Mouse (Mus musculus) left cerebral cortex, adult 2 months (tissue): ENCODE measurements around the gene Svep1. TPM values are rescaled to one million over a fixed set of nuclear protein-coding genes. Genes with fewer than 3 reads are reported as not detected.

Experiments used
- DNase-seq, 2 experiments: peaks; one replicate each; pipeline ENCODE4 v3.0.0; 2021 to 2022; ENCODE audit warnings: low spot score in 2 of 2, mixed read lengths in 1 of 2; ENCODE audit errors: extremely low spot score in 1 of 2
- H3K27ac ChIP-seq: fragments of 200-600 bp; 2 replicates; pipeline ENCODE4 v1.8.1; 2022
- H3K4me3 ChIP-seq: fragments of 200-600 bp; 2 replicates; pipeline ENCODE4 v1.8.1; 2022
- CTCF ChIP-seq: fragments of 200-600 bp; IDR thresholded peaks from 2 replicates; pipeline ENCODE4 v1.8.1; 2022; ENCODE audit warnings: antibody characterized with exemption, mild to moderate bottlenecking, moderate library complexity
- intact Hi-C: fragments of 180-260 bp; cut with DNase I; formaldehyde crosslinking; loops from one replicate; pipeline ENCODE4 v1.15.1; 2025
- total RNA-seq, 2 experiments: library from RNA; stranded (reverse); gene quantifications; 2 replicates each; pipeline ENCODE4 v1.2.3; 2021

Gene Svep1
- total RNA-seq, 2 experiments from 2014 or later: 0.77 to 1.0 TPM

- Histone ChIP-seq H3K27ac (no peak overlapping the region), H3K4me3 (no peak overlapping the region)
- intact Hi-C loops: no loop called here
- TF ChIP-seq CTCF: no peak
- DNase-seq: no peak
Measured at GRCm38 (mm10) chr4:58072888-58073287, 133.8 kb downstream of the Svep1 start.

- Histone ChIP-seq H3K27ac (no peak overlapping the region), H3K4me3 (no peak overlapping the region)
- no peak for DNase-seq
- intact Hi-C loops: no loop called here
- no peak for TF ChIP-seq CTCF
Measured at GRCm38 (mm10) chr4:58068886-58069285, 137.8 kb downstream of the Svep1 start.

GRCm38 (mm10) chr4:58064721-58065120 lies 141.9 kb downstream of the Svep1 start:
- Histone ChIP-seq H3K27ac (no peak overlapping the region), H3K4me3 (no peak overlapping the region)
- intact Hi-C loops: no loop called here
- no peak for TF ChIP-seq CTCF
- no peak for DNase-seq

- no peak for DNase-seq
- no peak for TF ChIP-seq CTCF
- Histone ChIP-seq H3K27ac (no peak overlapping the region), H3K4me3 (no peak overlapping the region)
- intact Hi-C loops: no loop called here
Measured at GRCm38 (mm10) chr4:58062933-58063332, 143.7 kb downstream of the Svep1 start.

- intact Hi-C loops: no loop called here
- DNase-seq: no peak
- H3K27ac ChIP-seq: no peak overlapping the region
- no peak for TF ChIP-seq CTCF
- H3K4me3 ChIP-seq: no peak overlapping the region
Measured at GRCm38 (mm10) chr4:58055653-58056052, 151.0 kb downstream of the Svep1 start.

- no peak for DNase-seq
- H3K27ac ChIP-seq: no peak overlapping the region
- intact Hi-C loops: no loop called here
- no peak for TF ChIP-seq CTCF
- H3K4me3 ChIP-seq: no peak overlapping the region
Measured at GRCm38 (mm10) chr4:58054441-58054840, 152.2 kb downstream of the Svep1 start.

GRCm38 (mm10) chr4:58050746-58051145 lies 155.9 kb downstream of the Svep1 start:
- no peak for TF ChIP-seq CTCF
- no peak for DNase-seq
- no peak overlapping the region for H3K27ac ChIP-seq
- intact Hi-C loops: no loop called here
- H3K4me3 ChIP-seq: no peak overlapping the region

- DNase-seq: no peak
- intact Hi-C loops: no loop called here
- H3K4me3 ChIP-seq: no peak overlapping the region
- no peak overlapping the region for H3K27ac ChIP-seq
- no peak for TF ChIP-seq CTCF
Measured at GRCm38 (mm10) chr4:58050276-58050675, 156.4 kb downstream of the Svep1 start.

- H3K4me3 ChIP-seq: no peak overlapping the region
- intact Hi-C loops: no loop called here
- no peak overlapping the region for H3K27ac ChIP-seq
- no peak for DNase-seq
- no peak for TF ChIP-seq CTCF
Measured at GRCm38 (mm10) chr4:58044833-58045232, 161.8 kb downstream of the Svep1 start.

- Histone ChIP-seq H3K27ac (no peak overlapping the region), H3K4me3 (no peak overlapping the region)
- TF ChIP-seq CTCF: no peak
- DNase-seq: no peak
- intact Hi-C loops: no loop called here
Measured at GRCm38 (mm10) chr4:58044356-58044755, 162.3 kb downstream of the Svep1 start.

GRCm38 (mm10) chr4:58040093-58040492 lies 166.6 kb downstream of the Svep1 start:
- intact Hi-C loops: no loop called here
- no peak for TF ChIP-seq CTCF
- Histone ChIP-seq H3K4me3 (no peak overlapping the region), H3K27ac (no peak overlapping the region)
- DNase-seq: no peak

GRCm38 (mm10) chr4:58037096-58037705 lies 169.5 kb downstream of the Svep1 start:
- intact Hi-C loops: no loop called here
- no peak overlapping the region for H3K4me3 ChIP-seq
- no peak overlapping the region for H3K27ac ChIP-seq
- TF ChIP-seq CTCF: no peak
- no peak for DNase-seq

GRCm38 (mm10) chr4:58034663-58035062 lies 172.0 kb downstream of the Svep1 start:
- DNase-seq: no peak
- no peak overlapping the region for H3K27ac ChIP-seq
- H3K4me3 ChIP-seq: no peak overlapping the region
- intact Hi-C loops: no loop called here
- TF ChIP-seq CTCF: no peak

- TF ChIP-seq CTCF: no peak
- intact Hi-C loops: no loop called here
- no peak for DNase-seq
- Histone ChIP-seq H3K27ac (no peak overlapping the region), H3K4me3 (no peak overlapping the region)
Measured at GRCm38 (mm10) chr4:58032714-58033113, 173.9 kb downstream of the Svep1 start.
